Mouse (Mus musculus) adrenal gland, adult 8-10 months (tissue): ENCODE results near the gene Pop4. TPM values are rescaled to one million over a fixed set of nuclear protein-coding genes. Genes with fewer than 3 reads are reported as not detected.

ENCODE experiments used
- DNase-seq: peaks from one replicate; pipeline ENCODE4 v3.0.0; 2022
- total RNA-seq, 4 experiments: library from RNA; stranded (reverse); gene quantifications; 2 replicates each; pipeline ENCODE4 v1.2.4; 2022

Gene Pop4
- total RNA-seq, 4 experiments from 2014 or later, result 48.6 to 85.5 (median 68.1) TPM

DNA sequence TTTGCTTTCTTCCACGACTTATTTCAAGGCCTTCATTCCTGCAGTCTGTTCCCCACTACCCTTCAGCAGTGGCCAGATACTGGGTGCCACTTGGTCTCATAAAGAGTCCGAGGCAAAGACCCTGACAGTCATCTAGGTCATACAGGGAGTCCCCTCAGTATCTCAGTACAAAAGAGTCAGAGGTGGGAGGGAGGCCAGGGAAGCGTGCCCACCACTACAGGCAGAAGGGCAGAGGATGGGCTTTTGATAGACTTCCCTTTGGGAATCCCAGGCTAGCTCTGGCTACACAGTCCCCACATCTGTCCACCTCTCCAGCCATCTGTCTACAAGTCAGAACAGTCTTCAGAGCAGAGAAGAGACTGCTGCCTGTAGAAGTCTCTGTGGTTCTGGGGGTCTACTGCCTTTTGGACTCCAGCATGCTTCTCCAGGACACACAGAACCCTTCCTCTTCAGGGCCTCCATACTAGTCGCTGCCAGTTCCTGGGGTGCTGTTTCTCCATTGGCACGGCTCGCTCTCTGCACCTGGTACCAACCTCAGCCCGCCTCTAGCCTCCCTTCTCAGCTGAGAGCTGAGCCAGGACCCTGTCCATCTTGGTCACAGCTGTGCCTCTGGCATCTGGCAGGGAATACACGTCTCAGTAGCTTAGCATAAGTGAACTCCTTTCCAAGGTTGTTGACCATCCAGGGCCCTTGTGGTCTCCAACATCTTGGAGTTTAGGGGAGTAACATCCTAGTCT lies 52.4 kb downstream of the Pop4 start:
- no peak for DNase-seq

DNA sequence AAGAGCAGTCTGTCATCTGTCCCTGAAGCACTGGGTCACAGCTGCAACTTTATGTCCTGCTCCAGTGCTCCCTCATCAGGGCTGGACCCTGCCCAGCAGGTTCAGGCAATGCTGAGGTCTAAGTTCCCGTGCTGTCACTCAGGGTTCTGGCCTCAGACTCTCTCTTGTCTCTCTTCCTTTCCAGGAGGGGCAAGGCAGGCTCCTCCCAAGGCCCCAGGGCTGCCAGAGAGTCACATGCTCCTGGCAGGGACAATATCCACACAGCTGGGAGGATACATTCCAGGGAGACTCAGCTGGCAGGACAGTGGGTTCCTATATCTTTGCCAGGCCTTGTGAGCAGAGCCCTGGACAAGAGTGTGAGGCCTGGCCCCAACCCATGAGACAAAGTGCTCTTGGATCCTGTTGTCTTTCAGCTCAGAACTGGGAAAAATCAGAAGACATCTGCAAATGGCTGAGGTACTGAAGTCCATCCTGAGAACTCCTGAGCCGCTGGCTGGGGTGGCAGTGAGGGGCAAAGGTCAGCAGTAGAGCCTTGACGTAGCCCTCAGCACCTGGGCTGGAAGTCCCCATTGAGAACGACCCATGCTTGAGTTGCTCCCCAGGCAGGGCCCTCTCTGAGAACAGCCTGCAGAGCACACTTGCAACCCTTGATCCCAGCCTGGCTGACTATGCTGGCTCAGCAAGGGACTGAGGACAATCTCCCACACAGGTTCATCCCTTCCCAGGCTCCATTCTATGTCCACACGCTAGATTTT lies 53.6 kb downstream of the Pop4 start:
- DNase-seq, result peak; percentile 81

DNA sequence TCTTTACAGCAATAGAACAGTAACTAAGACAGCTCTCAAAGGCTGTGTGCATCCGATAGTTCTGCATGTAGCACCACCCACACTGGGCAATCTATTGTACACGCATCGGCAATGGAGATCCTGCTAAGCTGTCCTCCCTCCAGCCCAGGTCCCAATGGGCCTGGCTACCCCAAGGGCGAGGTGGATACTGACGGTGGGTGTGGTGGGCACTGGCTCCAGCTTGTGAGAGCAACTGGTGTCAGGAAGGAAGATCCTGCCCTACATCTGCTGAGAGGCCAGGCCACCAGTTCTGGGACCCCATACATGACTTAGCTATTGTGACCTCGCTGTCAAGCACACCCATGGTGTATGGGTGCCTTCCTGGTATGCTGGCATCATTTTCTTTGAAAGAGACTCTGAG lies 55.5 kb downstream of the Pop4 start:
- DNase-seq, result no peak

DNA sequence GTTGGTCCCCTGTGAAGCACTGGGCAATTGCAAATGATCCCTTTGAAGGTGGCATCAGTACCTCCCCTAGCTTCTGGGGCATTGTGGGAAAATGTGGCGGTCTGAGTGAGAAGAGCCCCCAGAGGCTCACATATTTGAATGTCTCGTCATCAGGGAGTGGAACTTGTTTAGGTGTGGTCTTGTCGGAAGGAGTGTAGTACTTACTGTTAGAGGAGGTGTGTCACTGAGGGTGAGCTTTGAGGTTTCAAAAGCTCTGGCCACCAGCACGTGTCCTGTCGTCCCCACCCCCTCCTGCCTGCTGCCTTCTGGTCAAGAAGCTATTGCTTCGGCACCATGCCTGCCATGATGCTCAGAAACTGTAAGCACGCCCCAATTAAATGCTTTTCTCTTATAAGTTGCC lies 55.9 kb downstream of the Pop4 start:
- DNase-seq, result no peak

DNA sequence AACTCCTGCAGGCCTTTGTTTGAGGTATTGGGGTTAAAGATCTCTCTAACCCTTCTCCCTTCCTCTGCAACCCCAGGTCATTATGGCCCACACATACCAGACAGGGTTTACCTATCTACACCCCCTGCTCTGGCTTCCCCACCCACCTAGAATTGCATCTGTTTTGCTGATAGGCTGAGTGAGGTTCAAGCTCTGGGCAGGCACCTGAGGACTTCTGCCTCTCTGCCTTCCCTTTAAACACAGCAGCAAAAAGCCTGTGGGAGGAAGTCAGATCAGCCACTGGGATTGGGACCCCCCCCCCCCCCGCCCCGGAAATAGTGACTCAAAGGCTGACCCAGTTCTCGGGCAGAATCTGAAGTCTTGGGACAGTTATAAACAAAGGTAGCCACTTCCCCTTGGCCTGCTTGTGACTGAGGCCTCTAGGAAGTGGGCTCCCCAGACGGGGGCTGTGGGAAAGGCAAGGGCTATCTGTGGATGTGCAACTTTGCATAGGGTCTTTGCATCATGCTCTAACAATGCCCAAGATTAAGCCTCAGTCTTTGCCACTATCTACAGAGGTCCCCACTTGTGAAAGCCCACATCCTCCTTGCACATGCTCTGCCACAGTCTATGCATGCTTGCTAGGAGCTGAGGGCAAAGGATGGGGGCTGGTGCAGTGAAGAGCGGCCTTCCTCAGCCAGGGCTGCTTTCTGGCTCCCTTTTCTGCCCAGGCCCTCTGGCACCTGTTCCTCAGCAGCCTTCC lies 56.6 kb downstream of the Pop4 start:
- no peak for DNase-seq

DNA sequence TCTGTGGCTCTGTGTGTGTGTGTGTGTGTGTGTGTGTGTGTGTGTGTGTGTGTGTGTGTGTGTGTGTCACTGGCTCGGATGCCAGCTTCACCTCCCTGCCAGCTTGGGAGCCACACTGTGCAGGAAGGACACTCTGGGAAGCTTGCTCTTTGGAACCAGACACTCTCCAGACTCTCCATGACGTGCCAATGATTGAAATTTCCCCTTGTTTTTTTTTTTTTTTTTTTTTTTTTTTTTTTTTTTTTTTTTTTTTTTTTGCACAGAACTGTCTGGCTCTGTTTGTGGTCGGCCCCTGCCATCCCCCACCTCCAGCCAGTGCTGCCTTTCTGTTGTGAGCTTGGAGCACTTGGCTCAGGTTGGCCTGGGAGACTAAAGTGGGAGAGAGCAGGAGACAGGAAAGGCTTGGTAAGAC lies 58.6 kb downstream of the Pop4 start:
- no peak for DNase-seq

Other genes with a start within 250 kb of the Pop4 start
- gene Uri1, start 247.9 kb downstream of the Pop4 start, total RNA-seq, result 10 to 100 TPM; 45.6 to 62.5 (median 52.0) TPM
- 1 to 10 TPM; 3.5 to 6.9 (median 4.1) TPM for gene Ccne1, start 163.9 kb downstream of the Pop4 start, total RNA-seq
- 10 to 100 TPM; 33.8 to 64.0 (median 45.6) TPM for gene 1600014C10Rik, start 88.2 kb downstream of the Pop4 start, total RNA-seq
- gene Plekhf1, start 43.4 kb downstream of the Pop4 start, total RNA-seq, result 1 to 10 TPM; 1.2 to 1.9 (median 1.7) TPM